Mouse (Mus musculus): ENCODE results near the gene Agbl4.
A peak's percentile ranks its signal among the peaks of the same experiment; 100 is the strongest.

The Agbl4 gene

DNA sequence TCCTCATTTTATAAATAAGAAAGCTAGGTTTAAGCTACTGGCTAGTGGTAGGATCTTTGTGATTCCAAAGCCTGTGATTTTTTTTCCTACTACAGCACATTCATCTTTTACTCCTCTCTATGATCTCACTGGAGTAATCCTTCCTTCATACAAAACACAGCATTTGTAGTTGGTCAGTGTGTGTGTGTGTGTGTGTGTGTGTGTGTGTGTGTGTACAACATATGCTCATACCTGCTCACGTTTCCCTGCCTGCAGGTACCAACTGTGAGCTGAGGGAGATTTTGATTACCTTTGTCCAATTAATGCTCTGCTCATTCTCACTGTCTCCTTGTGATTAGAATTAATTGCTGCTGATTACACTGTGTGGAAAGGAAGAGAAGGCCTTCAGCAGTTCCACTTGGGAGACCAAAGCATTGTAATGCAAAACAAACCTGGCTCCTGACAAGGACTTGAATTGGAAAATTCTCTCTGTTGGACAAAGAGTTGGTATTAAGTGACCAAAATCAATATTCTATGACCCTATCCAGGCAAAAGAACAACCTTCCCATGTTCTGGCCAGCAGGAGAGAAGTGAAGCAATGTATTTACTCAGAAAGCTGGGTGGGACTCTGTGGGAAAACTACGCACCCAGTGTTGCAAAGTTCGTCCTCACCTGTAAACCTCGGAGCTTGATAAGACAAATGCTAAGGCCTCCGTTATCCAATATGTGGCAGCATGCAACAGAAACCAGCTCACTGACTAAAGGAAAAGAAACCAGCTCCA is 1241.7 kb downstream of the Agbl4 start:
- no peak for DNase-seq (ENCODE audit: low read depth in 1 of 2, low spot score in 2 of 2)

- DNase-seq (ENCODE audit: low read depth in 1 of 2, low spot score in 2 of 2) = no peak
These were observed 1247.8 kb downstream of the Agbl4 start for GRCm38 (mm10) chr4:111645117-111645830.

GRCm38 (mm10) chr4:111645831-111646166 is 1248.3 kb downstream of the Agbl4 start:
- no peak for DNase-seq (ENCODE audit: low read depth in 1 of 2, low spot score in 2 of 2)

DNA sequence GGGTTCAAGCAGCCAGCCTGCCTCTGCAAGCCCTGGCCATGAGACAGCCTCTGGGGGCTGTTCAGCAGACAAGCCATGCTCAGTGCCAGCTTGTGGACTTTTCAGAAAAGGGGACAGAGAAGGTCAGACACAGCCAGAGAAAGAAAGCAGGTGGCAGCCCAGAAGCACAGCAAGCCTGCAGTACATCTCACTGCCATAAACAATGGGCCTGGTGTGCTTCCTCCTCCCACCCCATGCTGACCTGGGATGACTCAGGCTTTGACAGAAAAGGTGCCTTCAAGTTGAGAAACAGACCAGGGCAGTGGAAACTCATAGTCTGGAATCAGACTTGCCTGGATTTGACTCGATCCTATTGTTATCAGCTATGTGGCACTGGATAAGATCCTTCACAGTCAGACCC is 1256.0 kb downstream of the Agbl4 start:
- no peak for DNase-seq (ENCODE audit: low read depth in 1 of 2, low spot score in 2 of 2)

DNA sequence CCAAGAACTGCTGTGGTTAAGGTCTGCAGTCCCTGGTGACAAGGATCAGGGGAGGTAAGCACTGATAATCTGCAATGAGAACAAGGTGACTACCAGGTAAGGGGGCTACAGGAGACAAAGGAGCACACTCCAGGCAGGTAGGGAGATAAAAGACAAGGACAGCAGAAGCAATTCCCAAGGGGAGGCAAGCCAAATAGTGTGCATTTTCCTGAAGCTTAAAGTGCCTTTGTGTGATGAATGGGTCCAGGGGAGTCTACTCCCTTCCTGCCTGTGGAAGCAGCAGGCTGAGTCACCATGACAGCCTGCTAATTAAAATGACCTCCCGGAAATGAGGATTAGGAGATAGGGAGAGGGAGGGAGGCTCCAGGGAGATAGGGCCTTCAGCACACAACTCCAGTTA is 1266.3 kb downstream of the Agbl4 start:
- DNase-seq (ENCODE audit: low read depth in 1 of 2, low spot score in 2 of 2) = no peak

GRCm38 (mm10) chr4:111664146-111664545 is 1266.7 kb downstream of the Agbl4 start:
- DNase-seq (ENCODE audit: low read depth in 1 of 2, low spot score in 2 of 2) = no peak

DNA sequence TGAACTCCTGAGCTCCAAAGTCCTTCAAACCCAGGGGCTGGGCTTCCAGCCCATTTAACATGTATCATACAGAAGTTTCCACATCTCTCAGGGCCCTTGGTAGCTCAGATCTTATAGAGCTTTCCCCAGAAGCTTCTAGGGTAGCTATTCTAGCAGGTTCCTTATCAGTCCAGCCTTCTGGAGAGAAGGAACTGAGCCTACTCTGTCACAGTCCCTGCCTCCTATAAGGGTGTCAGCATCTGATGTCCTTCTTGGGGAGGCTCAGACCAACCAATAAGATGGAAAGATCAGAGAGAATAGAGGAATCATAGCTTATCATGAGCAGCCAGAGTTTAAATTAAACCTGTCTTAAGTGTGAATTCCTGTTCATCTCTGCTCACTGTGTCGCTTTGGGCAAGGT is 1269.3 kb downstream of the Agbl4 start:
- no peak for DNase-seq (ENCODE audit: low read depth in 1 of 2, low spot score in 2 of 2)

GRCm38 (mm10) chr4:111669369-111669768 is 1271.9 kb downstream of the Agbl4 start:
- DNase-seq (ENCODE audit: low read depth in 1 of 2, low spot score in 2 of 2) = no peak

- no peak for DNase-seq (ENCODE audit: low read depth in 1 of 2, low spot score in 2 of 2)
These were observed 1273.3 kb downstream of the Agbl4 start for GRCm38 (mm10) chr4:111670566-111671421.

GRCm38 (mm10) chr4:111671440-111671839 is 1274.0 kb downstream of the Agbl4 start:
- DNase-seq (ENCODE audit: low read depth in 1 of 2, low spot score in 2 of 2) = no peak

- no peak for DNase-seq (ENCODE audit: low read depth in 1 of 2, low spot score in 2 of 2)
These were observed 1276.4 kb downstream of the Agbl4 start for GRCm38 (mm10) chr4:111673904-111674303.

DNA sequence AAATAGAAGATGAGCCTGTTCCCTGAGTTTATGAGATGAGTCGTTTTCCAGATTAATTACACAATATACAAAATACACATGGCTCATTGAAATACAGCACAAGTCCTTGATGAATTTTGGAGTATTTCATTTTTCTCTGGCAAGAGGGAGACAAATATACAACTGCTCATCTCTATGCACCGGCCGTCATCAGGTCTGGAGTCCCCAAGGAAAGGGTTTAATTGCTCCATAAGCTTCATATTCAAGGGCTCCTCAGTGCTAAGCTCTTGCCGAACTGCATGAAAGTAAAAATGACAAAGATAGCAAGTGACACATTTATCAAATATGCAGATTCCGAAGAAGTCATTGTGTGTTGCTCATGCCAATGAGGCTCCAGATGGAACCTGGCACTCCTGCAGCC is 1284.5 kb downstream of the Agbl4 start:
- DNase-seq (ENCODE audit: low read depth in 1 of 2, low spot score in 2 of 2) = no peak

DNA sequence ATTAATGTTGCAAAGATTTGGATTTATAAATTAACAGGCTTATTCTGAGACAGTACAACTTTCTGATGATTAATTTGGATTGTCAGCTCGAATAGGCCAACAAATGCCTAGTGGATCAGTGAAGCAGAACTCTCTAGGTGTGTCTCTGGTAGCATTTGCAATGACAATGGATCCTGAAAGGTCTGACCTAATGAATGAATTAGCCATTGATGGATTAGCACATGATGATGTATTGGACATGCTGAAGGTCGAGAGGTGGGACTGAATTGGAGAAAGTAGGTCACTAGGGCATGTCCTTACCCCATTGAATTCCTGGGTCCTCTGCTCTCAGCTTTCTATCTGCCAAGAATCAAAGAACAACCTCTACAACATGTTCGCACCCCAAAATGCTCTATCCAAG is 1285.3 kb downstream of the Agbl4 start:
- no peak for DNase-seq (ENCODE audit: low read depth in 1 of 2, low spot score in 2 of 2)

DNA sequence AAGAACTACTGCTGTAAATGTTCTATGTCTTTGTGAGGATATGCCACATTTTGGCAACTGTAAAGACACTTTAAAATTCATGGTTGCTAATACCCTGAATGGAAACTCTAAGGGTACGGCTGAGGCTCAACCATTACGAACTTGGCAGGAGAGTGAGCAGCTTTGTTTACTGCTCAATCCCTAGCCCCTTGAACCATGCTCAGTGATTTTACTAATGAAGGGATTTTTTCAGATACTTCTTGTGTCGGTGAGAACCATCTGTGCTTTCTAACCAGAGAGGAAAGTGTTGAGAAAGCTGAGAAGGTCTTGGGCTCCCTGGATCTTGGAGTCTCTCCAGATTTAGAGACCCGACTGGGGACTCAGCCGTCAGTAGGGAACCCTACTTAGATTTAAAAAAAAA is 1286.4 kb downstream of the Agbl4 start:
- no peak for DNase-seq (ENCODE audit: low read depth in 1 of 2, low spot score in 2 of 2)

GRCm38 (mm10) chr4:111685951-111686350 is 1288.5 kb downstream of the Agbl4 start:
- no peak for DNase-seq (ENCODE audit: low read depth in 1 of 2, low spot score in 2 of 2)

DNA sequence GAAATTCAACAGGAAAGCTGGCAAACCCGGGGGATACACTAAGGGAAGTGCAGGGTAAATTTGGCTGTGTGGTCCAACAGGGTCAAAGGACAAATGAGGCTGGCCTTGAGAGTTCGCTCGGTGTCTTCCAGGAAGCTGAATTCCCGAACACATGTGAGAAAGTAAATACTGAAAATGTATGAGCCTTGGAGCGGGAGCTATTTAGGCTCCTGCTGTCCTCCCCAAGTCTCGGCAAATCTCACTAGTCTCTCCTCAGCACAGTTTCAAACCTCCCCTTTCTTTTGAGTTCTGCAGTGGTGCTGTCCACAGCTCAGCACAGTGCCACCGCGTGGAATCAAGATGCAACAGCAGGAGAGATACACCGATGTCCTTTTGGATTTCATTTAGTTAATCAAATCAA is 1289.5 kb downstream of the Agbl4 start:
- no peak for DNase-seq (ENCODE audit: low read depth in 1 of 2, low spot score in 2 of 2)

GRCm38 (mm10) chr4:111687613-111688012 is 1290.2 kb downstream of the Agbl4 start:
- peak; percentile 12 to 31 for DNase-seq (ENCODE audit: low read depth in 1 of 2, low spot score in 2 of 2)

- no peak for DNase-seq (ENCODE audit: low read depth in 1 of 2, low spot score in 2 of 2)
These were observed 1293.6 kb downstream of the Agbl4 start for GRCm38 (mm10) chr4:111691057-111691543.

DNA sequence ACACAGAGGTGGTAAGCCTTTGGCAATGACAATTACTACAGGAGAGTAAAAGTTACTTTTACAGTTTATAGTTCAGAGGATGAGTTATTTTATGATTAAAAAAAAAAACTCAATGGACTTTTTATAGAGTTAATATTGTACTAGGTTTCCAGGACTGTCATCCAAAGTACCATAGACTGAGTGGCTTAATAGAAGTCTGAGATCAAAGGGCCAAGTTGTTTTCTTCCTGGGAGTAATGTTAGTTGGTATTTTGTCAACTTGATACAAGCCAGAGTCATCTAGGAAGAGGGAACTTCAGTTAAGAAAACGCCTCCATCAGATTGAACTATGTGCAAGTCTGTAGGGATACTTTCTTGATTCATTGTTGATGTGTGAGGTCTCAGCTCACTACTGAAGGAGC is 1303.9 kb downstream of the Agbl4 start:
- no peak for DNase-seq (ENCODE audit: low read depth in 1 of 2, low spot score in 2 of 2)

- DNase-seq (ENCODE audit: low read depth in 1 of 2, low spot score in 2 of 2) = no peak
These were observed 1306.7 kb downstream of the Agbl4 start for GRCm38 (mm10) chr4:111704126-111704525.

DNA sequence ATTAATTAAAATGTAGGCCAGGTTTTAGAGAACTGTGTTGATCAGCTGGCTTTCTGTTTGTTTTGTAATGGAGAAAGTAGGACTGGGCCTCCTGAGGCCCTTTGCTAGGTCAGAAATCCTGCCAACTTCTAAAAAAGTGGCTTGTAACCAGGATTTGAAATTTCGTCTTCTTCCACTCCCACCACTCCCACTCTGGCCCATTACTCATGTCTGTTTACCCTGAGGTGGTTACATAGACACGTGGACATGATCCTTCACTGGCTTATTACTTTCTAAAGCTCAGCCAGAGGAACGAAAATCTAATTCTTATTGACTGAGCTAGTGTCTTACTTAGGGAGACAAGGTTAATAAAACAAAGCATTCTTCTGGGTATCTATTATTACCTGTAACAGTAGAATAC is 1307.5 kb downstream of the Agbl4 start:
- DNase-seq (ENCODE audit: low read depth in 1 of 2, low spot score in 2 of 2) = no peak
